Mouse (Mus musculus) embryo, embryonic 10.5 days (tissue): ENCODE data around the gene Cep131.

Experiments used
- DNase-seq: peaks from one replicate; pipeline ENCODE4 v3.0.0-alpha.2; 2015; ENCODE audit warnings: low spot score

The Cep131 gene

DNA sequence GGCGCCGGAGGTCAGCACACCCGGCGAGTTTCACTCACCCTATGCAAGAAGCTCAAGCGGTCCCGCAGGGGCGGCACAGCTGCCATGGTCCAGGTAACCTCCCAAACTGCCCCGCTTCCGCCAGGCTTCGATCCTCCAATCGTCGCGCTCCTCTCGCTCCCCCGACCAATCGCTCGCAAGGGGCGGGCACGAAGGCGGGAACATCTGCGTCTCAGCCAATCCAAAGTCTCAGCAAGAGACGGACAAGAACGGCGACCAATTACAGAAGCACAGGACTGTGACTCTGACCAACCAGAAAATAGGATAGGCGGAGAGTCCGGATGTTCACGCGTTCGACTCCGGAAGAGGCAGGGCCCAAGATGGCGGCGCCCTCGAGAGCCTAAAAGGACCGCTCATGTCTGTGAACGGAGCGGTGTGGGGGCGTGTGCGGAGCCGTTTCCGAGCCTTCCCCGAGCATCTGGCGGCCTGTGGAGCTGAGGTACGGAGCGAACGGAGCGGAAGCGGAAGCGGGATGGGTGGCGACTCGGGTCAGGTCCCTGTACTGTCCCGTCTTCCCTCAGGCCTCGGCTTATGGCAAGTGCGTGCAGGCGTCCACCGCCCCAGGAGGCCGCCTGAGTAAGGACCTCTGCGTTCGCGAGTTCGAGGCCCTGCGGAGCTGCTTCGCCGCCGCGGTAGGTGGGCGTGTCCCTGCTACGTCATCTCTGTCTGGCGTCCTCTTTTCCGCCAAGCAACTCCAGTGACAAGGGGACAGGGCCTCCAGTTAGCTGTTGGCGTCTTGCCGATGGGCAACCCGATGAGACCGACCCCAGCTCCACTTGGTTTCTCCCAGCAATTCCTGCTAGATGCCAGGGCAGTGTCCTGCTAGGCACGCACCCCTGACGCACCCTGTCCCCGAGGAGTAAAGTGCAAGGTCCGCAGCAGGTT, 12.2 kb upstream of the Cep131 start, which contains the start of the genes Tepsin and Ndufaf8:
Tepsin (minus strand) TSS at position 144 of the 924 bp plus-strand sequence.
Ndufaf8 (plus strand) TSS at position 341 of the 924 bp plus-strand sequence.
- peak; percentile 98 for DNase-seq

DNA sequence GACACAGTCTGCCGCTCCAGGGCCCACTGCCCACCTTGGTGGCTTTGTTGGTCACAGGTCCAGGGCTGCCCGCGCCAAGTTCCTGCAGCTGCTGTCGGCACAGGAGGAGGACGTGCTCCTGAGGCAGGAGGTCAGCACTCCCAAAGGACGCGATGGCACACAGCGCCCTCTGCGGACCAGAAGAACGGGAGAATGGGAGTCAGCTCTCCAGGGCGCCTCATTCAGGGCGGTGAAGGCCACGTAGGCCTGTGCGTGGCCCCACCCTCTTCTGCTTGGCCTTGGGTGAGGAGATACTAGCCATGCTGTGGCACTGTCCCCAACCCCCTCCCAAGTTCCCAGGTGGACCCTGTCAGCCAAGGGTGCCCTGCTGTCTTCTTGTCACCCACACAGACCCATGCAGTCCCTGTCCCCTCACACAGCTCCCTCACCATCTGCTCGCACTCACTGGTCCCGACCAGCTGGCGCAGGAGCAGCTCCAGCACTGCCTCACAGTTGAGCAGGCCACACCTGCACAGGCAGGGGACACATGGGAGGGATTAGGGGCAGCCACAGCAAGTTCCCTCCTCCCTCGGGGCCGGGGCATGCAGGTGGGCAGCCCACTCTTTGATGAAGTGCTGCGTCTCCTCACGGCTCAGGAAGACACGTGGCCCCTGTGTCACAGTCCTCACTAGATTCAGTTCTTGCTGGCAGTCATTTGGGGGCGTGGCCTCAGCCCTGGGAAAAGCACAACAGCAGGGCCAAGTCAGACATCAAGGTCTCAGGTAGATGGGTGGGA, 6.4 kb upstream of the Cep131 start:
- DNase-seq: no peak

DNA sequence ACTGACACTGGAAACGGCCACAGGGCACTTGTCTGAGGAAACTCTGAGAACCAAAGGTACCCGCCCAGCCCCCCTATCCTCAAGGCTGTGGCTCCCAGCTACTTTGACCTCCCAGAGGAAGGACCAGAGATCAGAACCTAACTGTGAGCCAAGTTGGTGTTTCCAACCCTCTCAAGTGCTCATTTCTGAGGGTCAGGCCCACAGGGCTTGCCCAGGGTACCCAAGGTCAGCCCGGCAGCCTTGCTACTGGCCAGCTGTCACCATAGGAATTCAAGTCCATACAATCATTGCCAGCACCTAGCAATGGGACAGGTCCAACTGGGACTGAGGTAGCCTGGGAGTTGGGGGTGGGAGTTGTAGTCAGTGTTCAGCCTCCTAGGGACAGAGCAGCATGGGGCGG, 4.0 kb upstream of the Cep131 start:
- no peak for DNase-seq

DNA sequence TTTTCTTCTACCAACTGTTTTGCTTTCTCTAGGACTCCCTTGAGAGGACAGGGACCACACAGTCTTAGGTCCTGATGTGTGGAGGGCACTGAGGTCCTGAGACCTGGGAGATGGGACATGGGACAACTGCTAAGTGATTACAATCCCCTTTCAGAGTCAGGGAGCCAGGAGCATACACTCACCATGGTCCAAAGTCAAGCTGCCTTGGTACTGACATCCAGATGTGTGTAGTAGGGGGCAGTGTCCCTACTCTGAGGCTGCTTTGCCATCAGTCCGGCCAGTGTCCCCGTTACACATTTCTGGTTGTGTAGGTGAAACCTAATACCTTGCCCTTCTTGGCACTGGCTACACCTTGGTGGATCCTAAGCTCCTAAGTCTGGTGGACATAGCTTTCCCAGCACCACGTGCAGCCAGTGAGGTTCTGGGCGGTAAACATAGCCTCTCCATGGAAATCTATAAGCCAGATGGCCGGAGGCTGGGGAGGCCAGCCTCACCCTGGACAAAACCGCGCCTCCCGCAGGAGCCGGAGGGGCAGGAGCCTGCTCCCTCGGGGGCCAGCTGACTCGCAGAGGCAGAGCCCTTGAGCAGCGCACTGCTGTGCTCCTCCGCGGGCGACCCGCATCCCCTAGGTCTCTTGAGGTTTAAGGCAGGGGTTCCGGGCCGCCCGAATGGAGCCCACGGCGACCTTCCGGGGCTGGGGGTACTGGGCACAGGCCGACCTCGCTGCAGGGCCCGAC, 568 bp downstream of the Cep131 start:
- DNase-seq: peak; percentile 53

DNA sequence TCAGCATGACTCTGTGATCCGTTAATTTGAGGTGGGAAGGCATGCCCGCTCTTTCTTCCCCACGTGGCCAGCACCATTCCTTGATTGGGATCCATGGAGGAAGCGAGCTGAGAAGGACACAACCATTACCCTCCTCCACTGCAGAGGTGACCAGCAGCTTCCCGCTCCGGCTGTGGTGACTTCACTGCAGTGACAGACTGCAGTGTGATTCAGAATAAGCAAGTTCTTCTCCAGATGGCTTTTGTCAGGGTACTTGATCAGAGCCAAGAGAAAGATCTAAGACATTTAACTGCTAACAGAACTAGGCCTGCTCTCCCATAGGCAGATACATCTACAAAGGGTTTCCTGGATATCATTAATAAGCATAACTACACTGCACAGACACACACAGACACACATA, 6.3 kb downstream of the Cep131 start:
- no peak for DNase-seq

DNA sequence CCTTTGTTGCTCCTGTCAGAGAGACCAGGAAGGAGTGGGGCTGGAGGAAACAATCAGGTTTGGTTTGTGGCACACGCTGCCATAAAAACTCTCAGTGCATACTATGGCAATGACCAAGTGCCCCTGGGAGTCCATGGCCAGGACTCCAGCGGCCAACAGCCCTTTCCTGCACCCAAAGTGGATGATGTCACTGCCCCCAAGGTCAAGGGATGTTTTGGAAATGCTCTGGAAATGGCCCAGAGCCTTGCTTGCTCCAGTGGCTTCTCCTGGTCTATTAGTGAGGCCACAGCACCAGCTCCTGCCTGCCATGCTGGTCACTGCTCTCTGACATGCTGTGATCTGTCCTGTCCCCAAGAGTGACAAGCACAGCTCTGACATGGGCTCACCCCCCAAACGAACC, 10.4 kb downstream of the Cep131 start:
- DNase-seq: no peak

DNA sequence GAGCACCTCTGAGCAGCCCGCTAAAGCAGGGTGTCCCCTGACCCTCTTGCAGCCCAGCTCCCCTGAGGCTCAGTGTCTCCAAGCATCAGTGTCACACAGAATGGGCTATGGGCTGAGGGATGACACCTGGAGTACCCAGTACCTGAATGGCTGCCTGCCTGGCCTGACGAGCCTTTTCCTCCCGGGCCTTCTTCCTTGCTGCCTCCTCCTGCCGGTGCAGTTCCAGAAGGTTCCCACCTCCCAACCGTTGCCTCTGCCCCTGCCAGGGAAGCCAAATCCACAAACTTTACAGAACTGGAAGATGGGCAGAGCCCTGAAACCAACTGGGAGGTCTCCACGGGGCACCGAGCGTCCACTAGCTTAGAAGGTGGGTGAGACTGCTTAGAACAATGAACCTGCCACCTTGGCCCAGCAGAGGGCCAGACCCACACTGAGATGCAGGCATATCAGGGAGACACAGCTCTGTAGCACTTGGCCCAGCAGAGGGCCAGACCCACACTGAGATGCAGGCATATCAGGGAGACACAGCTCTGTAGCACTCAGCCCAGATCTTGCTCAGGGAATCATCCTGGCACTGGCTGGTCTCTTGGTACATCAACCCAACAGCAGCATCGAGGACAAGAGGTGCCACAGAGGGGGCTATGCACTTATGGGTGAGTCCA, 13.5 kb downstream of the Cep131 start:
- no peak for DNase-seq

DNA sequence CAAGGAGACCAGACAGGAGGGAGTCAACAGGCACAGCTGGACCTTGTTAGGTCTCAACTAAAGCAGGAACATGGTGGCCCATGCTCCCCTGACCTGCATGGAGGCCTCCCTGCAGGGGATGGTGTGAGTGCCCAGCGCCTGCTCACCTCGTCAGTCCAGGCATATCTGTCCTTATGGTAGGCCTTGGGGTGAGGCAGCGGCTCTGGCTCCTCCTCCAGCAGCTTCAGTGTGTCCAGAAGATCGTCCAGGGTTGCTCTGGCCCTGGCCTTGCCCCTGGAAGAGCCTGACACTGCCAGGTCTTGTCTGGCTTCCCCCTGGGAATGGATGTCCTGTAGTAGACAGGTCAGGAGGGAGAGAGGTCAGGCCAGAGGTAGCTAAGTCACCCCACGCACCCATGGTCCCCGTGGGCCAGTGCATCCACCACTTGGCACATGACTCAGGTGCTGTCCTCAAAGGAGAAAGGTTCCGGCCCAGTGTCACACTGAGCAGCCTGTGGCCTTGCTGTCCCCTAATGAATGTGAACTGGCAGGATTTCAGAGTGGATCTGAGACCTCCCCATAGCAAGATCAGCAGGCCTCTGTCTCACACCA, 14.8 kb downstream of the Cep131 start:
- DNase-seq: no peak

DNA sequence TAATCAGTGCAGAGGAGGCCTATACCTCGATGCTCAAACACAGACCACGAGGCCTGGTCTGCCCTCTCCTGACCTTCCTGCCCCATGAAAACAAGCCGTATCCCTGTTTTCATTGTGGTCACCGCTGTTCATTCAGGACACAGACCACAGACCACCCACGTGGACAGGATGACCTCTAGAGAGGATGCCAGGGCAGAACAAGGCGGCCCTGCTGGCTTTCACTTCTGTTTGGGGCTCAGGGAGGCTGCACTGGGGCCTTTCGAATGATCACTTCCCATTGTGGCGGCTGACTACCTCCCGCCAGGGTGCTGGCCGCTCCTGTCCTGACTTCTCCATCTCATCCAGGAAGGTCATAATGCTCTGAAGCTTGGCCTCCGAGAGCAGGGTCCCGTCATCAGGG, 15.6 kb downstream of the Cep131 start:
- DNase-seq: peak; percentile 64

DNA sequence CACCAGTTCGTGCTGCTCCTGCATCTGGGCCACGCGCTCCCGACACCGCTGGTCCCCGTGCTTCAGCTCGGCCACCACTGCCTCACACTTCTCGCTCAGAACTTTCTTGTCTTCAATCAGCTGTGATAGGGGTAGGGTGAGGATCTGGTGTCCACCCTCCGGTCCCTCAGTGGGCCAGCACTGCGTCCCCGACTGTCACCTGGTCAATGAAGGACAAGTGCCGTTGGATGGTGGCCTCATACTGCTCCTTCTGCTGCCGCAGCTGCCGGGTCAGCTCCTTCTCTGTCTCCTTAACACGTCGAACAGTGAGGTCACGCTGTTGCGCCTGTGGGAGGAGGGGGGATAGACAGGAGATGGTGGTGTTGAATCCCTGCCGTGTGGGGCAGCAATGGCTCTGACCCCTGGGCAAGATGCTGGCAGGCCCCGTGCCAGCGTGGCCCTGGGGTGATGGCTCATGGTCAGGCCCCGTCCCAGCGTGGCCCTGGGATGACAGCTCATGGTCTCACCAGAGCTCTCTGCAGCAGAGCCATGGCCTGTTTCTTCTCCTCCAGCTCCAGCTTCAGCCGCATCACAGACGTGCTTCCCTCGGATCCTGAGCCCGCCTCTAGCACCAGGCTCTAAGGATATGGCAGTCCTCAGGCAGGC, 16.2 kb downstream of the Cep131 start:
- no peak for DNase-seq

DNA sequence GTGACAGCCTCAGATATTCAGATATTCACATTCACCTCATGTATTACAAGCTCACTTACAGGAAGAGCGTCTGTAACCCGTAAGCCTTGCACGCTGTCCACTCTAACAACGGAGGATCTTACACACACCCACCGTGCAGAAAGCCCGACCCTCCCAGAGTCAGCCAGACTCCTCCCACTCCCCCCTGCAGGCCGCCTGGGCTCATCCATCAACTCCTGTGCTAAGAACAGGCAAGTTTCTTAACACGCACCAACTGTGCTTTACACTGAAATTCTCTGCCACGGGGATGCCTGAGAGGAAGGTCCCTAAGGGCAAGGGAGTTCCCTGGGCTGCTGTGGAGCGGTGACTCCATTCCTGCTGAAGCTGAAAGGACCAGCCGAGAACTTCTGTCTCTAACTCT, 17.4 kb downstream of the Cep131 start:
- peak; percentile 61 for DNase-seq

DNA sequence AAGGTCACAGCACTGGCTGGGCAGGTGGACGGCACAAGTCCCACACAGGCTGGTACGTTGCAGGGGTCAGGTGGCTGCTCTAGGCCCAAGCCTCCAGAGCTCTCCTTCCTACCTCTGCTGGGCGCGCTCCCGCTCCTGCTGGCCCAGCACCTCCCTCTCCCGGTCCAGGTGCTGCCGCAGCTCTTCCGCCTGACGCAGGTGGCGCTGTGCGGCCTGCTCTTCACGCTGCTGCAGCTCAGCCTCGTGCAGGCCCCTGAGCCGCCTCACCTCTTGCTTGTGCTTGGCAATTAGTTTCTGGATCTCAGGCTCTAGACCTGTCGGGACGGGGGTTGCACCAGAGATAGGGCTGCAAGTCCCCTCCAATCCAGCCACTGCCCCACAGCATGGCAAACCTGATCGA, 18.8 kb downstream of the Cep131 start:
- no peak for DNase-seq

DNA sequence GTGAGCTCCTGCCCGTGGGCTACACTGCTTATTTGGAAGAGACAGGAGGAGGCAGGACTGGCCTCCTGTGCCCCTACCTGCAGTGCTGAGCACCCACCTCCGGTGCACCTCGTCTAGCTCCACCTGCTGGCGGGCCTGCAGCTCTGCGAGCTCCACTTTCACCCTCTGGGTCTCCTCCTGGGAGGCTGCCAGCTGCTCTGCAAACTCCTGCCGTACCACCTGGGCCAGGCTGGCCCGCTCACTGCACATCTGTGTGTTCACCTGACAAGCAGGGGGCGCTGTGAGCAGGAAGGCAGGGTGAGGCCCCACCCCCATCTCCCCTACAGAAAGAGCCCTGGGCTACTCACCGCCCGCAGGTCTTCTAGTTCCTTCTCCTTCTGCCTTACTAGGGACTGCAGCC, 21.3 kb downstream of the Cep131 start:
- peak; percentile 30 for DNase-seq

DNA sequence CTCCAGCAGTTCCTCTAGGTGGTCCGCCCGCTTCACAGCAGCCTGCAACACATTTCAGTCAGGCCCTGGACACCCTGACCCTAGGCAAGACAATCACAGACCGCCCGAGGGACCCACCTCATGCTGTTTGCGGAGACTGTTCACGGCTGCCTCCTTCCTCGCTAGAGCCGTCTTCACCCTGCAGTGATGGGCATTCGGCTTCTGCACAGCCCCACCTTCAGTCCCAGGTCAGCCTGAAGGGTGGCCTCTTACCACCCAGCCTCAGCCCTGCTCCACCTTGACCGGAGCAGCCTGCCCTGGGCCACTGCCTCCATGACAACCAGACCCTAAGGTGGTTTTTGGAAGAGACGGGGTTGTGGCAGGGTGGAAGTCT, 22.0 kb downstream of the Cep131 start:
- DNase-seq: no peak

DNA sequence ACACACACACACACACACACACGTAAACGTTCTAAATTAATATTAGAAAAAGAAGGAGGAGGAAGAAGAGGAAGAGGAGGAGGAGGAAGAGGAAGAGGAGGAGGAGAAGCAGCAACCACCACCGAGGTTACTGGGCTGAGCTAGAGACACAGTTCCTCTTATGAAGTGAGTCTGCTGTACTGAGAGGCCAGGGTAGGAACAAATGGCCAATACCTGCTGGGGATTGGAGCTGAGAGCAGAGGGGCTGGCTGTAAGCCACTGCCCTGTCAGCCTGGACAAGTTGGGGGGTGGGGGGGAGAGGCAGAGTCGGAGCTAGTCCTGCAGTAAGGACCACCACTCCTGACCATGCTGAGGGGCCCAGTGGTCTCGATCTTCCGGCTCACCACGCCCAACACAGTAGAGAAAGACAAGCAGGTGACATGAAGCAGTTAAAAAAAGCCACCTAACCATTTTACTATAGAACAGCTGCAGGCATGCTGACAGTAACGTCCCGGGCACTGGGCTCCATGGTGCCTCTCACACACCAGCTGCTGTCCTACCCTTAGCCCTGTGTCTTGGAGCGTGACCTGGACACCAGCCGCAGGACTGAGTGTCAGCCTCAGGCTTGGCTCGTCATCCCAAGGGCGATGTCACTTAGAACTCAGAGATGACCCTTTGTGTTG, 22.5 kb downstream of the Cep131 start:
- DNase-seq: no peak

DNA sequence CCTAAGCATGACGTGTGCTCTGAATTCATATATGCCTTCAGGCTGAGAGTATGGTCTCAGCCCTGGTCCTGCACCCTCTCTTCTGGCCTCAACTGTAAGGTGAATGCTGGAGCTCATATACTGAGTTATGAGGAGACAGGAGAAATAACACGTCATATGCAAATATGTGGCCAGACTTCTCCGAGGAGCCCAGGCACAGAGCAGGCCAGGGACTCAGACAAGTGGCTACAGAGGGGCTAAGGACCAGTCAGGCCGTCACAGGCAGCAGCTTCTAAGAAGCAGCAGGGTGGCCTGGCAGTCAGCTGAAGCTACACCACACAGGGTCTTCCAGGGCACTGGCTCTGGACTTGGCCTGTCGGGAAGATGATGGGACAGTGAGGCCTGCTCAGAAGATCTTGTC, 23.3 kb downstream of the Cep131 start:
- DNase-seq: no peak

DNA sequence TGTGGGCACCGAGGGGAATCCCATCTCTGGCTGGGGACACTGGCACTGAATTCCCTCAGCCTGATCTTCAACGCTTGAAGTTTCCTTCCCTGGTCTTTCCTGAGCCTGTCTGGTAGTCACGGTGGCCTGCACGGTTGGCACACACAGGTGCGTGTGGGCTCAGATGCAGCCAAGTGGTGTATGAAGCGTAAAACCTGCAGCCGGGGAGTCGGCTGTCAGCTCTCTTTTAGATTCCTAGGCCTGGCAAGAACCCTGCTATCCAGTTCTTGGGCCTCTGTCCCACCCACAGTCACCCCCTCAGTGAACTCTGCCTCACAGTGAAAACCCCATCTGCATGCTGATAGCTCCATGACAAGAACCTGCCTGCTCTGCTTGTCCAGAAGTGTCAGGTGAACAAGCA, 26.0 kb downstream of the Cep131 start:
- DNase-seq: no peak

DNA sequence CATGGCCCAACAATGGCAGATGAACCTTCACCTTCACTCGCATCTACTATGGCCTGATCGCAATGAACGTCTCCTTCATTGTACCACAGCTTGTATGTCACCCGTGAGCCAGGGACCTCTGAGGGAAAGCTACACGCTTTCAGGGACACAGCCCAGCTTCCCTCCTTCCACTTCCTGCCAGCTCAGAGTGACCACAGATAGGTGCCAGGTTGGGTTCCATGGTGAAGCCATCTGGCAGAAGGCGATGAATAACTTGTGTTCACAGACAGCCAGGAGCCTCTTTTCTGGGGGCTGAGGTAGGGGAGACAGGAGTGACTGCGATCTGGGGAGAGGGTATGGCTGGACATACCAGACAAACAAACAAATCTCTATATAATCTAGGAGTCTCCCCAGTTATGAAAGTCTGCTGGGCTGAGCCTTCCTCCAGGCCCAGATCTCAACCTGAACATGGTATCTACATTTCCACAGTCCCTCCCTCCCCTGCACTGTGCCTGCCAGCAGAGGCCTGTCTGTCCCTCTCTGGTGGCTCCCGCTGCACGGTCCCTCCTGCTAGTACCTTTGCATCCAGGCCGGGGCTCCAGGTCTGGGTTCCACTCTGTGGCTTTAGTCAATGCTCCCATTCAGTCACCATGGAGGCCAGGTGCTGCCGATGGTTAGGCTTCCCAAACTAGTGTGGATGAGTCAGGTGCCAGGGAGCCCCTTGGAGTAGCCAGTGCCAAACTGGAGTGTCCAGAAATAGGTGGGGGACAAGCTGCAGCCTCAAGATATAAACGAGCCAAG, 30.5 kb downstream of the Cep131 start:
- no peak for DNase-seq

DNA sequence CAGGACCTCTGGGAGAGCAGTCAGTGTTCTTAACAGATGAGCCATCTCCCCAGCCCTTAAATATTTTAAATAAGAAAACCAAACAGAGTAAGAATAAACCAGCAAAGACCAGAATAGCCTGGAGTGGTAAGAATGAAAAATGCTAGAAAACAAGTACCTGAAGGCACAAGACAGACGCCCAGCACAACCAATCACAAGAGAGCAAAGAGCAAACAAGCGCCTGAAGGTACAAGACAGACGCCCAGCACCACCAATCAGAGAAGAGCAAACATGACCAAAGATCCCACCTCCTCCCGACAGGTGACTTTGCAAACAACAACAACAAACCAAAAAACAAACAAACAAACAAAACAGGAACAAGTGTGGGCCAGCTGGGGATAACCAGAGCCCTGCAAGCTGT, 32.8 kb downstream of the Cep131 start:
- DNase-seq: no peak

DNA sequence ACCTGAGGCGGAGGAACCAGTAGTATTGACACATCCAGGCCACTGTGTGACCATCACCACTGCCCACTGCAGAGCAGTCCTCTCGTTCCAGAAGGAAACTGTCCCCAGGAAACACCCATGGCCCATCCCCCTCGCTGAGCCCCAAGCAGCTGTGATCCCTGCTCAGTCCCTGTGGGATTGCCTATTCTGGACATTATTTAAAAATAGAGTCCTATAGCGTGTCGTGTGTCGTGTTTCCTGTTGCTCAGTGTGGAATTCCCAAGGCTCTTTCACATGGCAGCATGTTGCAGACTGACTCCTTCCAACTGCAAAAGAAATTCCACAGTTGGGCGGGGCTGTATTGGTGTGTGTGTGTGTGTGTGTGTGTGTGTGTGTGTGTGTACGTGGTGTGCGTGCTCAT, 34.4 kb downstream of the Cep131 start:
- no peak for DNase-seq
